Mouse (Mus musculus) midbrain, embryonic 16.5 days (tissue): ENCODE results near the gene Noxo1. TPM values are rescaled to one million over a fixed set of nuclear protein-coding genes. Genes with fewer than 3 reads are reported as not detected.

Source experiments
- polyA plus RNA-seq: library from polyadenylated mRNA; unstranded; fragments of >200 nt; fragmentation: Nextera tagmentation; extraction: Ambion mirVana; gene quantifications from 2 replicates; pipeline ENCODE4 v1.2.1, GENCODE M21; 2015

Noxo1 gene
- polyA plus RNA-seq, 1 experiment from 2014 or later, result 2.2 TPM

Other genes with a start within 250 kb of the Noxo1 start
- 46.4 and 50.2 TPM in 2 replicates for gene E4f1, start 225.9 kb upstream of the Noxo1 start, polyA plus RNA-seq
- gene Pgp, start 225.8 kb upstream of the Noxo1 start, polyA plus RNA-seq, result 64.2 and 70.2 TPM in 2 replicates
- 0.40 TPM in 1 of 2 replicates, not detected in the other for gene Bricd5, start 222.3 kb upstream of the Noxo1 start, polyA plus RNA-seq
- gene Mlst8, start 217.2 kb upstream of the Noxo1 start, polyA plus RNA-seq, result 36.5 and 37.2 TPM in 2 replicates
- gene Caskin1, start 207.6 kb upstream of the Noxo1 start, polyA plus RNA-seq, result 43.6 and 45.7 TPM in 2 replicates
- 103 and 104 TPM in 2 replicates for gene Traf7, start 168.3 kb upstream of the Noxo1 start, polyA plus RNA-seq
- gene Rab26, start 162.0 kb upstream of the Noxo1 start, polyA plus RNA-seq, result 9.1 and 14.7 TPM in 2 replicates
- gene Pkd1, start 146.4 kb upstream of the Noxo1 start, polyA plus RNA-seq, result 20.1 and 22.4 TPM in 2 replicates
- gene Tsc2, start 63.6 kb upstream of the Noxo1 start, polyA plus RNA-seq, result 72.4 and 85.0 TPM in 2 replicates
- gene Nthl1, start 63.6 kb upstream of the Noxo1 start, polyA plus RNA-seq, result 9.8 and 10.0 TPM in 2 replicates
- 43.3 and 43.7 TPM in 2 replicates for gene Slc9a3r2, start 45.9 kb upstream of the Noxo1 start, polyA plus RNA-seq
- gene Npw, start 37.8 kb upstream of the Noxo1 start, polyA plus RNA-seq, result 0.36 and 0.90 TPM in 2 replicates
- gene Zfp598, start 26.5 kb upstream of the Noxo1 start, polyA plus RNA-seq, result 19.7 and 20.3 TPM in 2 replicates
- gene Syngr3, start 6.3 kb upstream of the Noxo1 start, polyA plus RNA-seq, result 266 and 303 TPM in 2 replicates
- 33.7 and 40.8 TPM in 2 replicates for gene Gfer, start 78 bp upstream of the Noxo1 start, polyA plus RNA-seq
- gene Tbl3, start 11.4 kb downstream of the Noxo1 start, polyA plus RNA-seq, result 61.8 and 69.2 TPM in 2 replicates
- gene Rnf151, start 21.8 kb downstream of the Noxo1 start, polyA plus RNA-seq, result 0.28 TPM in 1 of 2 replicates, not detected in the other
- gene Rps2, start 21.9 kb downstream of the Noxo1 start, polyA plus RNA-seq, result 657 and 682 TPM in 2 replicates
- 264 and 289 TPM in 2 replicates for gene Ndufb10, start 28.2 kb downstream of the Noxo1 start, polyA plus RNA-seq
- gene Rpl3l, start 31.6 kb downstream of the Noxo1 start, polyA plus RNA-seq, result not detected in 2 replicates
- gene Msrb1, start 40.4 kb downstream of the Noxo1 start, polyA plus RNA-seq, result 14.9 and 17.5 TPM in 2 replicates
- gene Hs3st6, start 56.8 kb downstream of the Noxo1 start, polyA plus RNA-seq, result not detected in 2 replicates
- not detected in 2 replicates for gene Meiob, start 108.1 kb downstream of the Noxo1 start, polyA plus RNA-seq
- gene Hagh, start 143.9 kb downstream of the Noxo1 start, polyA plus RNA-seq, result 62.9 and 72.2 TPM in 2 replicates
- 19.6 and 20.2 TPM in 2 replicates for gene Fahd1, start 154.1 kb downstream of the Noxo1 start, polyA plus RNA-seq
- gene Igfals, start 169.8 kb downstream of the Noxo1 start, polyA plus RNA-seq, result not detected in 2 replicates
- 54.3 and 54.7 TPM in 2 replicates for gene Nubp2, start 190.1 kb downstream of the Noxo1 start, polyA plus RNA-seq
- gene Spsb3, start 190.4 kb downstream of the Noxo1 start, polyA plus RNA-seq, result 85.8 and 90.5 TPM in 2 replicates
- 28.6 and 28.8 TPM in 2 replicates for gene Eme2, start 198.9 kb downstream of the Noxo1 start, polyA plus RNA-seq
- gene Mrps34, start 198.9 kb downstream of the Noxo1 start, polyA plus RNA-seq, result 72.9 and 77.2 TPM in 2 replicates
- 79.7 and 88.6 TPM in 2 replicates for gene Nme3, start 200.3 kb downstream of the Noxo1 start, polyA plus RNA-seq
- gene Mapk8ip3, start 240.7 kb downstream of the Noxo1 start, polyA plus RNA-seq, result 100 and 104 TPM in 2 replicates